Mouse (Mus musculus) bone marrow macrophage, adult 2 months (primary cell): ENCODE data around the gene Ifi213.
"Not testable (repeated sequence)": the region's sequence is repeated elsewhere in the genome, so short reads cannot be mapped to it uniquely, and the experiment has no call there.

ENCODE experiments used
- CTCF ChIP-seq: IDR thresholded peaks from 2 replicates; pipeline ENCODE4 v1.5.1; 2012; ENCODE audit warnings: low read depth, mild to moderate bottlenecking, low read length, moderate library complexity
- POLR2A ChIP-seq: IDR thresholded peaks from 2 replicates; pipeline ENCODE4 v1.6.1; 2012; ENCODE audit warnings: mild to moderate bottlenecking, low read depth, low read length, borderline replicate concordance

DNA sequence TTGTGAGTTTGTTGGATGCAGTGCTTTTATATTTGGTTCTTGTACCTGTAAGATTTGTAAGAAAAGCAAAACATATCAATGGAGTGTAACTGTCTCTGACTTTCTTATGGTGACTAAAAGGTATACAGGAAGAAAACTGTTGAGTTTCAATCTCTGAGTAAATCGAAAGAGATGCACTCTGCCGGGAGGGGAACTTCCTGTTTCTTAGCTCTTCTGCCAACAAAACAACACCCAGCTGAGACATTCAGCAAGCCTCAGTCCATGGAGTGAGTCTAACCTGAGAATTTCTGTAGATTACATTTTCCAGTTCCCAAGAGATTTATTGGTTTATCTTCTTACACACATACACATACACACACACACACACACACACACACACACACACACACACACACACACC is 31.5 kb upstream of the Ifi213 start, which contains the start of gene Ifi209:
- not testable (repeated sequence) for TF ChIP-seq POLR2A, CTCF
